Comparison of ENCODE assay signal across 8 mouse cellular contexts in genomic region chr13:48262451-48262969, GRCm38 (mm10). TPM values are rescaled to one million over a fixed set of nuclear protein-coding genes. Genes with fewer than 3 reads are reported as not detected.
DNase-seq lines count a peak whose midpoint lies in the region; ATAC-seq and TF ChIP-seq lines count a peak whose summit lies in the region.

No protein-coding gene starts in this region.

- no peak for TF ChIP-seq CTCF in testis, adult 2 months (IDR thresholded peaks at IDR 0.05; ENCODE audit: control insufficient read depth, insufficient read depth, insufficient replicate concordance, low read depth, low read length)
- no peak for TF ChIP-seq CTCF in heart, postnatal 0 days (IDR thresholded peaks at IDR 0.05; ENCODE audit: low read depth)
- no peak for TF ChIP-seq CTCF in small intestine, adult 2 months (IDR thresholded peaks at IDR 0.05; ENCODE audit: extremely low read depth, insufficient read length, insufficient replicate concordance, low read depth, low read length)

- H3K4me2 ChIP-seq in heart, postnatal 0 days (ENCODE audit: low read depth, low read length), result peak overlapping the region; percentile 80

- under 1% methylated on average over 25 of the region's 25 CpGs for WGBS in embryonic facial prominence, embryonic 10.5 days
- WGBS in heart, postnatal 0 days, result under 1% methylated on average over 24 of the region's 25 CpGs
- 1% methylated on average over 25 of the region's 25 CpGs for WGBS in small intestine, adult 2 months

- no peaks in the 10 kb centered on the region for H3K9me3 ChIP-seq in embryonic facial prominence, embryonic 10.5 days
- no peaks in the 10 kb centered on the region for H3K9me3 ChIP-seq in heart, postnatal 0 days (replicated peaks; ENCODE audit: control insufficient read depth, low read length)

- H3K36me3 ChIP-seq in testis, adult 2 months (ENCODE audit: control insufficient read depth, insufficient read depth, low read length), result no peaks in the 10 kb centered on the region
- no peaks in the 10 kb centered on the region for H3K36me3 ChIP-seq in embryonic facial prominence, embryonic 10.5 days (replicated peaks)
- H3K36me3 ChIP-seq in heart, postnatal 0 days (replicated peaks; ENCODE audit: control insufficient read depth, insufficient read depth, low read length), result no peaks in the 10 kb centered on the region
- H3K36me3 ChIP-seq in small intestine, adult 2 months (ENCODE audit: control insufficient read depth, insufficient read depth, low read length), result no peaks in the 10 kb centered on the region

- TF ChIP-seq POLR2A in testis, adult 2 months (IDR thresholded peaks at IDR 0.05; ENCODE audit: control insufficient read depth, low read depth, low read length), result no peak
- TF ChIP-seq POLR2A in small intestine, adult 2 months (IDR thresholded peaks at IDR 0.05; ENCODE audit: low read depth, low read length), result no peak

- H3K27ac ChIP-seq in testis, adult 2 months (ENCODE audit: control insufficient read depth, insufficient read depth, low read depth, low read length), result peak overlapping the region; percentile 82
- peak overlapping the region; percentile 89 for H3K27ac ChIP-seq in embryonic facial prominence, embryonic 10.5 days (replicated peaks)
- H3K27ac ChIP-seq in heart, postnatal 0 days (ENCODE audit: low read depth), result no peak overlapping the region
- H3K27ac ChIP-seq in small intestine, adult 2 months (ENCODE audit: insufficient read depth, low read depth, low read length), result no peak overlapping the region; the same call in 1 of the 2 replicates

- H3K9ac ChIP-seq in heart, postnatal 0 days (replicated peaks; ENCODE audit: low read depth, low read length), result 0 out of 2 replicates have a peak overlapping the region, but pooled peaks have one; percentile 66

- no peak for DNase-seq in testis, postnatal 14 days (ENCODE audit: low spot score)
- peak; percentile 61 for DNase-seq in embryonic facial prominence, embryonic 10.5 days (ENCODE audit: low spot score)
- DNase-seq in heart, postnatal 0 days (ENCODE audit: low spot score), result no peak
- peak; percentile 79 to 94 for DNase-seq in kidney, postnatal 25 days
- peak; percentile 23 for DNase-seq in lung, postnatal 36 days

- H3K4me3 ChIP-seq in testis, adult 2 months (ENCODE audit: control insufficient read depth, low read depth, low read length), result peak overlapping the region; percentile 91
- peak overlapping the region; percentile 86 for H3K4me3 ChIP-seq in embryonic facial prominence, embryonic 10.5 days
- H3K4me3 ChIP-seq in heart, postnatal 0 days (ENCODE audit: low read depth, low read length), result peak overlapping the region; percentile 70
- H3K4me3 ChIP-seq in small intestine, adult 2 months (ENCODE audit: low read depth, low read length), result peak overlapping the region; percentile 80

- peaks cover 6% of the 10 kb centered on the region for H3K4me1 ChIP-seq in testis, adult 2 months (ENCODE audit: control insufficient read depth, insufficient read depth, low read length)
- peaks cover 27% of the 10 kb centered on the region for H3K4me1 ChIP-seq in embryonic facial prominence, embryonic 10.5 days
- H3K4me1 ChIP-seq in heart, postnatal 0 days (ENCODE audit: control insufficient read depth, insufficient read depth), result 0 out of 2 replicates have a peak, but pooled peaks cover 6% of the 10 kb centered on the region
- H3K4me1 ChIP-seq in small intestine, adult 2 months (ENCODE audit: control insufficient read depth, insufficient read depth, insufficient read length, low read length), result peaks cover 6% of the 10 kb centered on the region

- no peak for ATAC-seq in heart, postnatal 0 days (ENCODE audit: insufficient read depth, low read depth)
- no peak for ATAC-seq in megakaryocyte progenitor cell, adult 5-6 weeks (replicated peaks; ENCODE audit: poor library complexity)

- TF ChIP-seq EP300 in heart, postnatal 0 days (IDR thresholded peaks at IDR 0.05; ENCODE audit: low read depth), result no peak

- H3K27me3 ChIP-seq in testis, adult 2 months (ENCODE audit: control insufficient read depth, insufficient read depth, low read length), result no peaks in the 10 kb centered on the region
- H3K27me3 ChIP-seq in embryonic facial prominence, embryonic 10.5 days (replicated peaks; ENCODE audit: low read depth, poor library complexity, severe bottlenecking), result peaks cover 32% of the 10 kb centered on the region
- H3K27me3 ChIP-seq in heart, postnatal 0 days (ENCODE audit: control insufficient read depth, insufficient read depth, low read length), result peaks cover 22% of the 10 kb centered on the region
- peaks cover 21% of the 10 kb centered on the region for H3K27me3 ChIP-seq in small intestine, adult 2 months (ENCODE audit: control insufficient read depth, insufficient read depth, low read length)

RNA-seq across cellular contexts. Expression of gene Id4, which starts 1.5 kb away (rescaled TPM):
- polyA plus RNA-seq in testis, adult 2 months (2012; rRNA removed), result 13.2 and 15.0 TPM in 2 replicates
- polyA plus RNA-seq in embryonic facial prominence, embryonic 10.5 days (2016; fragmentation: Nextera tagmentation; extraction: Ambion mirVana), result 18.6 and 19.2 TPM in 2 replicates
- total RNA-seq in heart, postnatal 0 days (2014; rRNA removed; ENCODE audit: low replicate concordance), result 1.9 and 3.5 TPM in 2 replicates
- polyA plus RNA-seq in heart, postnatal 0 days (2015; fragmentation: Nextera tagmentation; extraction: Ambion mirVana), result 1.3 and 1.4 TPM in 2 replicates
- polyA plus RNA-seq in small intestine, adult 2 months (2012; rRNA removed), result 6.9 and 12.0 TPM in 2 replicates
- total RNA-seq in megakaryocyte progenitor cell, adult 5-6 weeks (2015), result not detected in 2 replicates
- not detected in 2 replicates for total RNA-seq in megakaryocyte progenitor cell, adult 5-6 weeks (2017)

Comparison
In these comparisons a context has a peak if more than half of its experiments do, and no peak if none do; other contexts are left out.
1. H3K27ac ChIP-seq: peak in testis, adult 2 months (single experiment) and embryonic facial prominence, embryonic 10.5 days (single experiment); none in heart, postnatal 0 days (single experiment) and small intestine, adult 2 months (single experiment).
2. DNase-seq: peak in embryonic facial prominence, embryonic 10.5 days (single experiment), kidney, postnatal 25 days (2 of 2) and lung, postnatal 36 days (single experiment); none in testis, postnatal 14 days (single experiment) and heart, postnatal 0 days (single experiment).
3. Peak in every context shown above with its lines, with median percentiles within 50 percentile points of each other: H3K4me3 ChIP-seq.